Mouse (Mus musculus) stomach, embryonic 16.5 days (tissue): Measurements from ENCODE around the gene Hapln1. TPM values are rescaled to one million over a fixed set of nuclear protein-coding genes. Genes with fewer than 3 reads are reported as not detected.

ENCODE experiments used
- ATAC-seq: fragments of 200-750 bp; cut with Nextera tagmentation; 2 replicates; pipeline ENCODE4 v1.8.0; 2017; ENCODE audit warnings: moderate number of reproducible peaks, moderate TSS enrichment; ENCODE audit not compliant: insufficient read depth, low FRiP score
- H3K27ac ChIP-seq: fragments of 300-500 bp; sonication (generic); 2 replicates; pipeline ENCODE4 v1.5.1; 2014; ENCODE audit warnings: low read length
- H3K27me3 ChIP-seq: fragments of 300-500 bp; sonication (generic); 2 replicates; pipeline ENCODE4 v1.6.1; 2014; ENCODE audit warnings: low read length, control low read depth, mixed read lengths; ENCODE audit not compliant: control insufficient read depth, insufficient read depth
- H3K36me3 ChIP-seq: fragments of 300-500 bp; sonication (generic); 2 replicates; pipeline ENCODE4 v1.6.1; 2014; ENCODE audit warnings: low read length; ENCODE audit not compliant: control insufficient read depth, insufficient read depth
- H3K4me1 ChIP-seq: fragments of 300-500 bp; sonication (generic); 2 replicates; pipeline ENCODE4 v1.6.1; 2014; ENCODE audit warnings: low read length, control low read depth, mixed read lengths; ENCODE audit not compliant: control insufficient read depth, insufficient read depth
- H3K4me2 ChIP-seq: fragments of 300-500 bp; sonication (generic); 2 replicates; pipeline ENCODE4 v1.6.1; 2014; ENCODE audit warnings: low read depth, low read length, mixed read lengths
- H3K4me3 ChIP-seq: fragments of 300-500 bp; sonication (generic); replicated peaks from 2 replicates; pipeline ENCODE4 v1.5.1; 2014; ENCODE audit warnings: mild to moderate bottlenecking, low read length
- H3K9ac ChIP-seq: fragments of 300-500 bp; sonication (generic); 2 replicates; pipeline ENCODE4 v1.6.1; 2014; ENCODE audit warnings: low read length
- H3K9me3 ChIP-seq: fragments of 300-500 bp; sonication (generic); replicated peaks from 2 replicates; pipeline ENCODE4 v1.6.1; 2016; ENCODE audit warnings: low read length, control low read depth; ENCODE audit not compliant: control insufficient read depth
- WGBS: fragments of 180-500 bp; shearing (Covaris S2); extraction: QIAGEN DNeasy Blood & Tissue Kit; methylation state at CpG from one replicate; pipeline ENCODE4 v1.1.7; 2014; 5-methylcytosine and 5-hydroxymethylcytosine counted together
- polyA plus RNA-seq: library from polyadenylated mRNA; unstranded; fragments of >200 nt; fragmentation: Nextera tagmentation; extraction: Ambion mirVana; gene quantifications from 2 replicates; pipeline ENCODE4 v1.2.1, GENCODE M21; 2015

Hapln1 gene
- polyA plus RNA-seq, 1 experiment from 2014 or later = 5.4 TPM

- Histone ChIP-seq H3K9ac (no peak overlapping the region), H3K4me2 (no peak overlapping the region), H3K27me3 (no peaks in the 10 kb centered on the region), H3K36me3 (no peaks in the 10 kb centered on the region), H3K4me1 (no peaks in the 10 kb centered on the region), H3K4me3 (no peak overlapping the region), H3K27ac (no peak overlapping the region), H3K9me3 (no peaks in the 10 kb centered on the region)
- no peak for ATAC-seq
- WGBS = 85% methylated on average over 3 of the region's 3 CpGs
Observed at GRCm38 (mm10) chr13:89637012-89637411, 97.4 kb downstream of the Hapln1 start.

GRCm38 (mm10) chr13:89645589-89645988 lies 106.0 kb downstream of the Hapln1 start:
- ATAC-seq = no peak
- no peak overlapping the region for H3K4me3 ChIP-seq
- 91% methylated on average over 2 of the region's 2 CpGs for WGBS
- no peaks in the 10 kb centered on the region for H3K36me3 ChIP-seq
- no peak overlapping the region for H3K4me2 ChIP-seq
- H3K27me3 ChIP-seq = no peaks in the 10 kb centered on the region
- H3K27ac ChIP-seq = no peak overlapping the region
- no peaks in the 10 kb centered on the region for H3K4me1 ChIP-seq
- H3K9me3 ChIP-seq = no peaks in the 10 kb centered on the region
- no peak overlapping the region for H3K9ac ChIP-seq

- no peak overlapping the region for H3K4me2 ChIP-seq
- no peak for ATAC-seq
Observed at GRCm38 (mm10) chr13:89652773-89653172, 113.2 kb downstream of the Hapln1 start.

GRCm38 (mm10) chr13:89653279-89653678 lies 113.7 kb downstream of the Hapln1 start:
- ATAC-seq = no peak
- H3K9me3 ChIP-seq = no peaks in the 10 kb centered on the region
- no peak overlapping the region for H3K9ac ChIP-seq
- no peaks in the 10 kb centered on the region for H3K36me3 ChIP-seq
- no peak overlapping the region for H3K4me3 ChIP-seq
- H3K27me3 ChIP-seq = no peaks in the 10 kb centered on the region
- H3K4me1 ChIP-seq = no peaks in the 10 kb centered on the region
- H3K27ac ChIP-seq = no peak overlapping the region; the same call in 1 of the 2 replicates
- no peak overlapping the region for H3K4me2 ChIP-seq
- 80% methylated on average over 2 of the region's 2 CpGs for WGBS

More at GRCm38 (mm10) chr13:89652773-89653172, 113.2 kb downstream of the Hapln1 start:
- no peak overlapping the region for H3K4me3 ChIP-seq
- no peak overlapping the region for H3K9ac ChIP-seq
- 25% methylated on average over 1 of the region's 1 CpGs for WGBS
- H3K9me3 ChIP-seq = no peaks in the 10 kb centered on the region
- H3K36me3 ChIP-seq = no peaks in the 10 kb centered on the region
- no peak overlapping the region; the same call in 1 of the 2 replicates for H3K27ac ChIP-seq
- H3K27me3 ChIP-seq = no peaks in the 10 kb centered on the region
- no peaks in the 10 kb centered on the region for H3K4me1 ChIP-seq

- H3K4me2 ChIP-seq = no peak overlapping the region
- no peaks in the 10 kb centered on the region for H3K9me3 ChIP-seq
- no peak overlapping the region for H3K9ac ChIP-seq
- no peaks in the 10 kb centered on the region for H3K27me3 ChIP-seq
- H3K27ac ChIP-seq = no peak overlapping the region
- 93% methylated on average over 11 of the region's 11 CpGs for WGBS
- no peak overlapping the region for H3K4me3 ChIP-seq
- H3K4me1 ChIP-seq = no peaks in the 10 kb centered on the region
- H3K36me3 ChIP-seq = no peaks in the 10 kb centered on the region
- ATAC-seq = no peak
Observed at GRCm38 (mm10) chr13:89657046-89657445, 117.5 kb downstream of the Hapln1 start.

Other genes with a start within 250 kb of the Hapln1 start
- 28.2 and 28.8 TPM in 2 replicates for gene Vcan, start 202.7 kb downstream of the Hapln1 start, polyA plus RNA-seq